Mouse (Mus musculus) ovary, postnatal 36 days (tissue): ENCODE data around the gene A830031A19Rik.

Experiments
- DNase-seq: peaks from one replicate; pipeline ENCODE4 v3.0.0; 2022; ENCODE audit warnings: low spot score, mixed read lengths

The A830031A19Rik gene

GRCm38 (mm10) chr11:24074634-24075104 is at the start of gene A830031A19Rik:
TSS of gene A830031A19Rik (minus strand) at chr11:24075054.
- DNase-seq, result no peak

- no peak for DNase-seq
Observed at GRCm38 (mm10) chr11:24123991-24124390, 49.1 kb upstream of the A830031A19Rik start.

- no peak for DNase-seq
Observed at GRCm38 (mm10) chr11:24122899-24123298, 48.0 kb upstream of the A830031A19Rik start.

GRCm38 (mm10) chr11:24121136-24121535 is 46.3 kb upstream of the A830031A19Rik start:
- DNase-seq, result no peak

- DNase-seq, result no peak
Observed at GRCm38 (mm10) chr11:24116582-24117318, 41.9 kb upstream of the A830031A19Rik start.

- no peak for DNase-seq
Observed at GRCm38 (mm10) chr11:24116041-24116440, 41.2 kb upstream of the A830031A19Rik start.

GRCm38 (mm10) chr11:24115017-24115752 is 40.3 kb upstream of the A830031A19Rik start:
- DNase-seq, result no peak

- DNase-seq, result no peak
Observed at GRCm38 (mm10) chr11:24111720-24112119, 36.9 kb upstream of the A830031A19Rik start.

GRCm38 (mm10) chr11:24110113-24110512 is 35.3 kb upstream of the A830031A19Rik start:
- DNase-seq, result no peak

- DNase-seq, result no peak
Observed at GRCm38 (mm10) chr11:24109388-24109787, 34.5 kb upstream of the A830031A19Rik start.

GRCm38 (mm10) chr11:24108974-24109373 is 34.1 kb upstream of the A830031A19Rik start:
- DNase-seq, result no peak

GRCm38 (mm10) chr11:24107414-24107813 is 32.6 kb upstream of the A830031A19Rik start:
- DNase-seq, result no peak

GRCm38 (mm10) chr11:24103128-24103742 is 28.4 kb upstream of the A830031A19Rik start:
- DNase-seq, result no peak

GRCm38 (mm10) chr11:24102372-24102771 is 27.5 kb upstream of the A830031A19Rik start:
- no peak for DNase-seq

- no peak for DNase-seq
Observed at GRCm38 (mm10) chr11:24101625-24102024, 26.8 kb upstream of the A830031A19Rik start.

GRCm38 (mm10) chr11:24100449-24101070 is 25.7 kb upstream of the A830031A19Rik start:
- no peak for DNase-seq

- peak; percentile 43 for DNase-seq
Observed at GRCm38 (mm10) chr11:24099886-24100293, 25.0 kb upstream of the A830031A19Rik start.

- no peak for DNase-seq
Observed at GRCm38 (mm10) chr11:24099215-24099614, 24.4 kb upstream of the A830031A19Rik start.

GRCm38 (mm10) chr11:24098662-24099061 is 23.8 kb upstream of the A830031A19Rik start:
- no peak for DNase-seq

GRCm38 (mm10) chr11:24098069-24098468 is 23.2 kb upstream of the A830031A19Rik start:
- DNase-seq, result no peak

- DNase-seq, result no peak
Observed at GRCm38 (mm10) chr11:24097026-24097425, 22.2 kb upstream of the A830031A19Rik start.

- DNase-seq, result no peak
Observed at GRCm38 (mm10) chr11:24096483-24096882, 21.6 kb upstream of the A830031A19Rik start.
